Mouse (Mus musculus) lung, adult 2 months (tissue): Measurements from ENCODE around the gene Inhbc. TPM values are rescaled to one million over a fixed set of nuclear protein-coding genes. Genes with fewer than 3 reads are reported as not detected.
A peak's percentile ranks its signal among the peaks of the same experiment; 100 is the strongest.

Experiments used
- DNase-seq: peaks from one replicate; pipeline ENCODE4 v3.0.0; 2022
- H3K4me1 ChIP-seq: fragments of 200-500 bp; 2 replicates; pipeline ENCODE4 v1.6.1; 2011; ENCODE audit warnings: low read length; ENCODE audit not compliant: control insufficient read depth, insufficient read depth
- H3K4me3 ChIP-seq: fragments of 200-500 bp; replicated peaks from 2 replicates; pipeline ENCODE3; 2011; ENCODE audit warnings: low read depth, mild to moderate bottlenecking, control low read depth, low read length; ENCODE audit errors: extremely low read depth
- CTCF ChIP-seq: fragments of 200-500 bp; IDR thresholded peaks from 2 replicates; pipeline ENCODE4 v1.5.1; 2011; ENCODE audit warnings: mild to moderate bottlenecking, low read length, control low read depth; ENCODE audit not compliant: insufficient read depth
- POLR2A ChIP-seq: fragments of 200-500 bp; IDR thresholded peaks from 2 replicates; pipeline ENCODE4 v1.6.1; 2011; ENCODE audit warnings: low read depth, mild to moderate bottlenecking, control low read depth, low read length, borderline replicate concordance; ENCODE audit errors: extremely low read depth
- WGBS: fragments of 180-500 bp; shearing (Covaris S2); methylation state at CpG from one replicate; pipeline ENCODE4 v1.1.7; 2018; 5-methylcytosine and 5-hydroxymethylcytosine counted together
- polyA plus RNA-seq: library from polyadenylated mRNA; depleted of rRNA; stranded (reverse); fragments of >200 nt; gene quantifications from 2 replicates; pipeline ENCODE4 v1.2.3, GENCODE M21; 2012; rRNA removed

Gene Inhbc
- polyA plus RNA-seq, result not detected in 2 replicates

GRCm38 (mm10) chr10:127369834-127370820 lies at the start of gene Inhbc:
Gene Inhbc (minus strand): TSS chr10:127370431.
- no peak for DNase-seq
- Histone ChIP-seq H3K4me1 (no peaks in the 10 kb centered on the region), H3K4me3 (no peak within 1 kb of the TSS)
- 74% methylated on average over 22 of the region's 22 CpGs for WGBS
- TF ChIP-seq POLR2A, result no peak
- no peak for TF ChIP-seq CTCF

- WGBS, result 74% methylated on average over 3 of the region's 3 CpGs
- Histone ChIP-seq H3K4me3 (no peak overlapping the region), H3K4me1 (peaks cover 6% of the 10 kb centered on the region; the same call in 1 of the 2 replicates)
- no peak for DNase-seq
- TF ChIP-seq POLR2A, result no peak
- TF ChIP-seq CTCF, result no peak
Observed at GRCm38 (mm10) chr10:127414141-127414540, 43.9 kb upstream of the Inhbc start.

GRCm38 (mm10) chr10:127413585-127413984 lies 43.4 kb upstream of the Inhbc start:
- no peak for DNase-seq
- H3K4me3 ChIP-seq, result no peak overlapping the region
- peaks cover 6% of the 10 kb centered on the region; the same call in 1 of the 2 replicates for H3K4me1 ChIP-seq
- TF ChIP-seq POLR2A (no peak), CTCF (no peak)
- WGBS, result 33% methylated on average over 1 of the region's 1 CpGs

- DNase-seq, result no peak
- 28% methylated on average over 2 of the region's 2 CpGs for WGBS
- TF ChIP-seq POLR2A (no peak), CTCF (no peak)
- Histone ChIP-seq H3K4me3 (no peak overlapping the region), H3K4me1 (peaks cover 6% of the 10 kb centered on the region; the same call in 1 of the 2 replicates)
Observed at GRCm38 (mm10) chr10:127412776-127413175, 42.5 kb upstream of the Inhbc start.

GRCm38 (mm10) chr10:127412101-127412500 lies 41.9 kb upstream of the Inhbc start:
- TF ChIP-seq POLR2A, result no peak
- no peak for TF ChIP-seq CTCF
- 30% methylated on average over 5 of the region's 5 CpGs for WGBS
- H3K4me3 ChIP-seq, result no peak overlapping the region
- H3K4me1 ChIP-seq, result peaks cover 8% of the 10 kb centered on the region; the same call in 1 of the 2 replicates
- no peak for DNase-seq

- DNase-seq, result no peak
- 42% methylated on average over 4 of the region's 4 CpGs for WGBS
- H3K4me1 ChIP-seq, result peaks cover 7% of the 10 kb centered on the region; the same call in 1 of the 2 replicates
- no peak overlapping the region for H3K4me3 ChIP-seq
- TF ChIP-seq CTCF (no peak), POLR2A (no peak)
Observed at GRCm38 (mm10) chr10:127407391-127407790, 37.2 kb upstream of the Inhbc start.

GRCm38 (mm10) chr10:127404701-127405100 lies 34.5 kb upstream of the Inhbc start:
- Histone ChIP-seq H3K4me1 (peaks cover 2% of the 10 kb centered on the region; the same call in 1 of the 2 replicates), H3K4me3 (no peak overlapping the region)
- no peak for DNase-seq
- TF ChIP-seq CTCF, result no peak
- 93% methylated on average over 3 of the region's 3 CpGs for WGBS

GRCm38 (mm10) chr10:127391774-127392173 lies 21.5 kb upstream of the Inhbc start:
- H3K4me1 ChIP-seq, result no peaks in the 10 kb centered on the region
- H3K4me3 ChIP-seq, result no peak overlapping the region
- DNase-seq, result no peak
- no peak for TF ChIP-seq POLR2A
- TF ChIP-seq CTCF, result no peak
- WGBS, result 81% methylated on average over 6 of the region's 6 CpGs

GRCm38 (mm10) chr10:127381743-127382134 lies 11.5 kb upstream of the Inhbc start:
- WGBS, result 45% methylated on average over 2 of the region's 2 CpGs
- TF ChIP-seq CTCF (no peak), POLR2A (no peak)
- Histone ChIP-seq H3K4me3 (peak overlapping the region; percentile 24), H3K4me1 (peaks cover 11% of the 10 kb centered on the region)
- no peak for DNase-seq
